In genomic region chr2:168072436-168073131, GRCm38 (mm10) we compare ENCODE assay signal across 8 mouse cellular contexts. TPM values are rescaled to one million over a fixed set of nuclear protein-coding genes. Genes with fewer than 3 reads are reported as not detected.
DNase-seq lines count a peak whose midpoint lies in the region; ATAC-seq lines count a peak whose summit lies in the region.

No protein-coding gene starts in this region.

- intact Hi-C loops in left cerebral cortex, postnatal 14 days (cut with DNase I): no loop called here

- H3K9ac ChIP-seq in liver, embryonic 11.5 days (ENCODE audit: low read depth, low read length): no peak overlapping the region
- no peak overlapping the region for H3K9ac ChIP-seq in liver, embryonic 12.5 days

- no peaks in the 10 kb centered on the region for H3K9me3 ChIP-seq in liver, embryonic 11.5 days (ENCODE audit: control insufficient read depth, low read length)
- no peaks in the 10 kb centered on the region for H3K9me3 ChIP-seq in liver, embryonic 12.5 days (replicated peaks)

- H3K27ac ChIP-seq in liver, embryonic 11.5 days (ENCODE audit: low read depth, low read length): no peak overlapping the region
- no peak overlapping the region for H3K27ac ChIP-seq in liver, embryonic 12.5 days
- H3K27ac ChIP-seq in brown adipose tissue, adult 24 weeks (replicated peaks; ENCODE audit: low read depth, low read length): peak overlapping the region; percentile 65

- ATAC-seq in liver, embryonic 11.5 days (replicated peaks; ENCODE audit: low FRiP score): peak; percentile 36; the same call in 1 of the 2 replicates
- ATAC-seq in liver, embryonic 12.5 days: no peak

- no peak overlapping the region for H3K4me3 ChIP-seq in liver, embryonic 11.5 days (ENCODE audit: low read depth, low read length)
- H3K4me3 ChIP-seq in liver, embryonic 12.5 days: no peak overlapping the region
- H3K4me3 ChIP-seq in brown adipose tissue, adult 24 weeks (ENCODE audit: insufficient read depth, low read depth, low read length): no peak overlapping the region

- WGBS in liver, embryonic 11.5 days: 32% methylated on average over 11 of the region's 12 CpGs
- WGBS in liver, embryonic 12.5 days (ENCODE audit: insufficient replicate concordance): 40% methylated on average over 12 of the region's 12 CpGs

- no peaks in the 10 kb centered on the region for H3K36me3 ChIP-seq in liver, embryonic 11.5 days (ENCODE audit: control insufficient read depth, insufficient read depth, low read length)
- no peaks in the 10 kb centered on the region for H3K36me3 ChIP-seq in liver, embryonic 12.5 days

- H3K27me3 ChIP-seq in liver, embryonic 11.5 days (replicated peaks; ENCODE audit: control insufficient read depth, insufficient read depth, low read length): peaks cover 8% of the 10 kb centered on the region; the same call in 1 of the 2 replicates
- peaks cover 25% of the 10 kb centered on the region for H3K27me3 ChIP-seq in liver, embryonic 12.5 days (replicated peaks)

- peaks cover 15% of the 10 kb centered on the region for H3K4me1 ChIP-seq in liver, embryonic 11.5 days (replicated peaks; ENCODE audit: control insufficient read depth, insufficient read depth, low read length)
- peaks cover 20% of the 10 kb centered on the region for H3K4me1 ChIP-seq in liver, embryonic 12.5 days
- H3K4me1 ChIP-seq in brown adipose tissue, adult 24 weeks (ENCODE audit: control insufficient read depth, insufficient read depth, insufficient read length, low read length): peaks cover 10% of the 10 kb centered on the region; the same call in 1 of the 2 replicates

- DNase-seq in liver, embryonic 11.5 days (ENCODE audit: low spot score): no peak
- peak; percentile 72 for DNase-seq in gastrocnemius, postnatal 25 days
- peak; percentile 32 to 35 for DNase-seq in left cerebral cortex, postnatal 14 days (ENCODE audit: low spot score in 2 of 2)
- peak; percentile 41 for DNase-seq in retina, embryonic 14.5 days (ENCODE audit: low spot score)
- no peak for DNase-seq in spleen, postnatal 36 days (ENCODE audit: low spot score in 2 of 2)
- DNase-seq in cerebellum, adult 9-11 months: no peak

- H3K4me2 ChIP-seq in liver, embryonic 11.5 days: no peak overlapping the region
- no peak overlapping the region for H3K4me2 ChIP-seq in liver, embryonic 12.5 days

RNA-seq across cellular contexts. Expression of gene Pard6b, which starts 8.2 kb away (rescaled TPM):
- 6.0 and 6.1 TPM in 2 replicates for polyA plus RNA-seq in liver, embryonic 11.5 days (2014; fragmentation: Nextera tagmentation; extraction: Ambion mirVana)
- polyA plus RNA-seq in liver, embryonic 12.5 days (2016; fragmentation: Nextera tagmentation; extraction: Ambion mirVana): 4.5 and 4.9 TPM in 2 replicates
- not detected in 2 replicates for polyA plus RNA-seq in brown adipose tissue, adult 24 weeks (2012; ENCODE audit: insufficient read depth, insufficient read length, missing spikeins)
- under 1 TPM; 0.43 to 0.62 TPM for total RNA-seq in gastrocnemius, postnatal 25 days (2021)
- 1 to 10 TPM; 4.9 to 5.4 TPM for total RNA-seq in left cerebral cortex, postnatal 14 days (2021)

Comparison
In these comparisons a context has a peak if more than half of its experiments do, and no peak if none do; other contexts are left out.
1. DNase-seq: peak in gastrocnemius, postnatal 25 days (single experiment), left cerebral cortex, postnatal 14 days (2 of 2) and retina, embryonic 14.5 days (single experiment); none in liver, embryonic 11.5 days (single experiment), spleen, postnatal 36 days (0 of 2) and cerebellum, adult 9-11 months (single experiment).